Mouse (Mus musculus) retina, postnatal 7 days (tissue): ENCODE results near the gene Rabgap1l.

Source experiments
- DNase-seq: peaks from one replicate; pipeline ENCODE4 v3.0.0-alpha.2; 2012; ENCODE audit warnings: low read depth, low spot score

Rabgap1l gene

GRCm38 (mm10) chr1:160378367-160378766 lies 414.6 kb downstream of the Rabgap1l start:
- no peak for DNase-seq

GRCm38 (mm10) chr1:160377337-160378336 lies 415.4 kb downstream of the Rabgap1l start:
- peak; percentile 17 for DNase-seq

DNA sequence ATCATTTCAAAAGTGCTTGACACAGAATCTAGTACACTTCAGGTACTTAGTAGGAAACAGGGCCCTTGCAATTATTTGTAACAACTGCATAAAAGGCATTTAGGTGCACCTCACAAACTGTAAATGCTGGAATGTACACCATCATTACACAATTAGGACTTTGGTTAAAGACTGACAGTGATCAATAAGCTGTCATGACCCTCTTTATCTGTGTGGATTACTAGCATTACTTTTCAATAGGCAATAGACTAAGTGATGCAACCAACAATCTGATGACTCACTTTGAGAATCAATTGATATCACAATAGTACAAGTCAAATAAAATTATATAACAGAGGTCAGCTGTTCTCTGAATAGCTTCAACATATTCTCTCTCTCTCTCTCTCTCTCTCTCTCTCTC lies 418.5 kb downstream of the Rabgap1l start:
- no peak for DNase-seq

DNA sequence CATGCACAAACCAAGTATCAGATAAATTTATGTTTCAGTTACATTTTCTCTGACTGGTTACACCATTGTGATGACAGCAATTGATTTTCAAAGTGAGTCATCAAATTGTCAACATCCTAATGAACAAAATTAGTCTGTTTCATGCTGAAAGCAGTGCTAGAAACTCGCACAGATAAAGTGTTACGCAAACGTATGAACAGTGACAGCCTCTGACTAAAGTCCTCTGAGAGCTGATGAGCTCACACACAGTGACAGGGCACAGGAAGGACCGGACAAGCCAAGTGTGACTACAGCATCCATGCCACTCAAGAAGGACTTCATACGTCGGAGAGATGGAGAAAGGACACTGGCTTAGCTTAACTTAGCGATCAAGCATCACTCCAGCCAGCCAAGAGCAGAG lies 419.7 kb downstream of the Rabgap1l start:
- no peak for DNase-seq

- no peak for DNase-seq
Observed at GRCm38 (mm10) chr1:160371696-160372095, 421.3 kb downstream of the Rabgap1l start.

DNA sequence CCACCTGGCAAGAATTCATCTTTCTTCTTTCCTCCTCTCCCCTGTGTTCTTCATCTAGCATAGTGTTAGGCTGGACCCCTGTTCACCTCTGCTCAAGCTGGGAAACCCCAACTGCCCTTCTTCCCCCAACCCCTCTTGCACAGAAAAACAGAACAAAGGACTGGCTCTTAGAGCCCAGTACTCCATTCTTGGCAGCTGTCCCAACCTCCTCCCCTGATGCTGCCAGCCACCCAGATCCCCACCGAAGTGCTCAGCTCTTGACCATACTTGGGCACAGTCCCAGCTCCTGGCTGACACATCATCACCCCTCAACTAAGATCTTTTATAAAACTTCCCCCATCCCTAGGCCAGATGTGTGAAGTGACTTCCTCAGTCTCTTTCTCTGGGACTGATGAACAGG lies 422.5 kb downstream of the Rabgap1l start:
- DNase-seq, result no peak

GRCm38 (mm10) chr1:160366615-160367014 lies 426.4 kb downstream of the Rabgap1l start:
- no peak for DNase-seq

DNA sequence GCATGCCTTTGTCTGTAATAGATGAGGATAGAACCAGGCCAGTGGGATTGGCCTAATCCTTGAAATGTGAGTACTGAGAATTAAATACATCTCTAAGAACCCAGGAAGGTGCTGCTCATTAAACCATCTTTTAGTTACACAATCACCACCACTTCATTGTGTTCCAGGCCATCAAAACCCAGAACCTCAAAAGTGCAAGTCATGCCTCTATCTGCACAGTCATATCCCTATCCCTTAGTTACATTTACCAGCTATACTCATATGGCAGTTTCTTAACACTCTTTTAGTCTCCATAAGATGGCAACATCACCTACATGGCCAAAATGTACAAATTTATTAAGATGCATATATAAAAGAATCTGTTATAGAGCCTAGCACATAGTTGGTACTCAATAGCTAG lies 435.7 kb downstream of the Rabgap1l start:
- no peak for DNase-seq

GRCm38 (mm10) chr1:160353732-160354455 lies 439.1 kb downstream of the Rabgap1l start:
- no peak for DNase-seq

- no peak for DNase-seq
Observed at GRCm38 (mm10) chr1:160352309-160352708, 440.7 kb downstream of the Rabgap1l start.

DNA sequence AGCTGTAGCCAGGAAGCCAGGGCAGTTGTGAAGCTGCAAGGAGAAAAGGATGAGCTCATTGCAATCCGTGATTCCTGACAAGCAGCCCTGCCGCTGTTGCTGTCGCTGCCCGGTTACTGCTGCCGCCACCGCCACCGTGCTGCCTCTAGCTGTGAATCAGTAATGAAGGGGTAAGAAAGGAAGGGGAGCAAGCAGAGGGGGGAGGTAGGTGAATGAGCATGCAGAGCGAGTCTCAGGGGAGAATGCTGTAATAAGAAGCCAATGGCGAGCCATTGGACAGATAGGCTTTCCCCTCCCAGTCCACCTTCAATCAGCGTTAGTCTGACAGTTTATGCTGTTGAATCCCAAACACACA lies 441.2 kb downstream of the Rabgap1l start:
- DNase-seq, result peak; percentile 25

GRCm38 (mm10) chr1:160351146-160351879 lies 441.7 kb downstream of the Rabgap1l start:
- DNase-seq, result peak; percentile 11

DNA sequence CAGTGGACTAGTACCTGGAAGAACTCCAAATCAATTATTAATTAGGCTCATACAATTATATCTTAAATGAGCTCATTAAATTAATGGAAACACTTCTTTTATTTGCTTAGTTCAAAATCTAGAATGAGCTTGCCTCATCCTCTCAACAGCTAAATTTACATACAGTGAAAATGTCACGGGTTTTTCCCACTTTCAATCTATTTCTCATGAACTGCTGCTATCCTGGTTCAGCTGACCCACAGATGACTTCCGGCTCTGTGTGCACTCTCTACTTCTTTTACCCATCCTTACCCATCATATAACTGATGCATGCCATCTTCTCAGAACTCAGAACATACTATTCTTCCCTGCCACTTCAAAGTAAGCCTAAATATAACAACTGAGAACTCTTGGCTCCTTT lies 452.4 kb downstream of the Rabgap1l start:
- no peak for DNase-seq

GRCm38 (mm10) chr1:160339374-160339773 lies 453.6 kb downstream of the Rabgap1l start:
- DNase-seq, result no peak

GRCm38 (mm10) chr1:160334791-160335190 lies 458.2 kb downstream of the Rabgap1l start:
- no peak for DNase-seq

GRCm38 (mm10) chr1:160330828-160331227 lies 462.2 kb downstream of the Rabgap1l start:
- no peak for DNase-seq

- DNase-seq, result no peak
Observed at GRCm38 (mm10) chr1:160330222-160330621, 462.8 kb downstream of the Rabgap1l start.

DNA sequence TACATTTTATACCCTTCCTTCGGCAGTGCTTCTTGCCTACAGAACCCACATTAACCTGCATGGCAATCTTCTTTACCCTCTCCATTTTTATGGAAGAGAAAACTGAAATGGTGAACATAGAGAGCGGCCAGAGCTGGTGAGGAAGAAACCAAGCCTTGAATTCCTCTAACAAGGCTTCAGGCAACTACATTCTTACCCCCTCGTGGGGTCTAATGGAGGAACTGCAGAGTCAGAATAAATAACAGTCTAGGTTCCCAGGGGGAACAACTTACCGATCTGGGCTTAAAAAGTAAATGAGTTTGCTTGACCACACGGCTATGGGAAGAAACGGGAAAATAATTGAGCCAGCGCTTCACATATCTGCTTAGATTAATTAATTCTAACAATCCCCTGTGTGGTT lies 463.2 kb downstream of the Rabgap1l start:
- no peak for DNase-seq

- DNase-seq, result no peak
Observed at GRCm38 (mm10) chr1:160327531-160327930, 465.5 kb downstream of the Rabgap1l start.

DNA sequence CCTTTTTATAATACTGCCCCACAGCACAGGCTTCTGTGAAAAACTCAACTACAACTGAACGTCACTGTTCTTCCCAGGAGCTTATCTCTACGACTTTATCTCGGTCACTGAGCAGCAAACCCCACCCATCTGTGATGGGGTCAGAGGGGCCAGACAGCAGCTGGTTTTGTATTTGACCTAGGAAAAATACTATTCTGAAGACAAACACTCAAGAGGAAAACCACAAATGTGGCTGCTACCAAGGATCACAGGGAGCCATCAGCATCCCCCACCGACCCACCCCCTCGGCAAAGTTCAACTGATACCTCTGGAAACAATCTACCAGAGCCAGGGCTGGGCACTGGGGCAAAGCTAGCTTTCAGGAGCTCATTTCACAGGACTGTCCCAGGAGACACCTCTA lies 467.5 kb downstream of the Rabgap1l start:
- DNase-seq, result no peak

DNA sequence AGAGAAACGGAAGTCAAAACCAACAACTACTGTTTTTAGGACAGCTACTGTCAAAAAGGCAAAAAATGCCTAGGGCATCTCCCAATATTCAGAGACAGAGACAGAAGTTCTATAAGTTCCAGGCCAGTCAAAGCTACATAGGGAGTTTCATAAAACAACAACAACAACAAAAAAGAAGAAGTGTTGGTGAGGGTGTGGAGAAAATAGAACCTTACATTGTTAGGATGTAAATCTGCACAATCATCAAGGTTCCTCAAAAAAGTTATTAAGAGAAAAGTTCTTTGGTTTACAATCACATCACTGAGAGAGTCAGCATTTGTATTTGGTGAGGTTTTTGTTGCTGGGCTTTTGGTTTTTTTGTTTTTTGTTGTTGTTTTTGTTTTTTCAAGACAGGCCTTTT lies 472.3 kb downstream of the Rabgap1l start:
- DNase-seq, result no peak
